Mouse (Mus musculus) liver, embryonic 14.5 days (tissue): ENCODE measurements around the gene Nop56. TPM values are rescaled to one million over a fixed set of nuclear protein-coding genes. Genes with fewer than 3 reads are reported as not detected.

Experiments
- ATAC-seq: fragments of 200-750 bp; cut with Nextera tagmentation; 2 replicates; pipeline ENCODE4 v1.8.0; 2017; ENCODE audit warnings: moderate number of reproducible peaks, mild to moderate bottlenecking, moderate library complexity; ENCODE audit not compliant: insufficient read depth
- DNase-seq, 3 experiments: peaks; one replicate each; pipeline ENCODE4 v3.0.0-alpha.2; 2012 to 2013; ENCODE audit warnings: low read depth in 3 of 3, low spot score in 3 of 3
- H3K27ac ChIP-seq: fragments of 300-500 bp; sonication (generic); 2 replicates; pipeline ENCODE4 v1.5.1; 2014; ENCODE audit warnings: moderate library complexity, mild to moderate bottlenecking, control low read depth, inconsistent platforms
- H3K27me3 ChIP-seq: fragments of 300-500 bp; sonication (generic); 2 replicates; pipeline ENCODE4 v1.6.1; 2014; ENCODE audit warnings: mild to moderate bottlenecking, low read length, moderate library complexity; ENCODE audit not compliant: control insufficient read depth, insufficient read depth
- H3K36me3 ChIP-seq: fragments of 300-500 bp; sonication (generic); replicated peaks from 2 replicates; pipeline ENCODE4 v1.6.1; 2014; ENCODE audit warnings: low read depth; ENCODE audit not compliant: control insufficient read depth, insufficient read depth
- H3K4me1 ChIP-seq, 2 experiments: fragments of 200-500 bp in 1 of 2; fragments of 300-500 bp in 1 of 2; sonication (generic) in 1 of 2; replicated peaks; 2 replicates each; pipeline ENCODE4 v1.6.1; 2012 to 2014; ENCODE audit warnings: antibody characterized with exemption in 1 of 2, inconsistent platforms in 1 of 2, low read length in 1 of 2; ENCODE audit not compliant: control insufficient read depth in 2 of 2, insufficient read depth in 2 of 2
- H3K4me2 ChIP-seq: fragments of 300-500 bp; sonication (generic); 2 replicates; pipeline ENCODE4 v1.6.1; 2014; ENCODE audit warnings: low read depth, mild to moderate bottlenecking, control low read depth, moderate library complexity
- H3K4me3 ChIP-seq, 2 experiments: fragments of 200-500 bp in 1 of 2; fragments of 300-500 bp in 1 of 2; sonication (generic) in 1 of 2; 2 replicates each; pipeline ENCODE4 v1.5.1; 2012 to 2014; ENCODE audit warnings: low read depth in 2 of 2, low read length in 2 of 2, mild to moderate bottlenecking in 2 of 2, control low read depth in 1 of 2, inconsistent platforms in 1 of 2, moderate library complexity in 1 of 2; ENCODE audit not compliant: insufficient read depth in 1 of 2
- H3K9ac ChIP-seq: fragments of 300-500 bp; sonication (generic); replicated peaks from 2 replicates; pipeline ENCODE4 v1.6.1; 2014; ENCODE audit warnings: mild to moderate bottlenecking, control low read depth, moderate library complexity
- H3K9me3 ChIP-seq: fragments of 300-500 bp; sonication (generic); 2 replicates; pipeline ENCODE4 v1.6.1; 2016; ENCODE audit warnings: low read length, mixed read lengths; ENCODE audit not compliant: control insufficient read depth
- CTCF ChIP-seq: IDR thresholded peaks from 2 replicates; pipeline ENCODE4 v1.5.1; 2016; ENCODE audit warnings: antibody characterized with exemption, low read depth, control low read depth
- EP300 ChIP-seq: IDR thresholded peaks from 2 replicates; pipeline ENCODE4 v1.6.1; 2016; ENCODE audit warnings: antibody characterized with exemption, low read depth
- WGBS: fragments of 180-500 bp; shearing (Covaris S2); extraction: QIAGEN DNeasy Blood & Tissue Kit; methylation state at CpG from one replicate; pipeline ENCODE4 v1.1.7; 2014; ENCODE audit not compliant: insufficient replicate concordance; 5-methylcytosine and 5-hydroxymethylcytosine counted together
- polyA plus RNA-seq, 2 experiments: library from polyadenylated mRNA; depleted of rRNA in 1 of 2; stranded (reverse) in 1 of 2; unstranded in 1 of 2; fragments of >200 nt; fragmentation: Nextera tagmentation in 1 of 2; extraction: Ambion mirVana in 1 of 2; gene quantifications; 2 replicates each; pipeline versions ENCODE4 v1.2.1 to v1.2.3; 2012 to 2014

Nop56 gene
- polyA plus RNA-seq, 2 experiments, result 182 to 201 TPM

DNA sequence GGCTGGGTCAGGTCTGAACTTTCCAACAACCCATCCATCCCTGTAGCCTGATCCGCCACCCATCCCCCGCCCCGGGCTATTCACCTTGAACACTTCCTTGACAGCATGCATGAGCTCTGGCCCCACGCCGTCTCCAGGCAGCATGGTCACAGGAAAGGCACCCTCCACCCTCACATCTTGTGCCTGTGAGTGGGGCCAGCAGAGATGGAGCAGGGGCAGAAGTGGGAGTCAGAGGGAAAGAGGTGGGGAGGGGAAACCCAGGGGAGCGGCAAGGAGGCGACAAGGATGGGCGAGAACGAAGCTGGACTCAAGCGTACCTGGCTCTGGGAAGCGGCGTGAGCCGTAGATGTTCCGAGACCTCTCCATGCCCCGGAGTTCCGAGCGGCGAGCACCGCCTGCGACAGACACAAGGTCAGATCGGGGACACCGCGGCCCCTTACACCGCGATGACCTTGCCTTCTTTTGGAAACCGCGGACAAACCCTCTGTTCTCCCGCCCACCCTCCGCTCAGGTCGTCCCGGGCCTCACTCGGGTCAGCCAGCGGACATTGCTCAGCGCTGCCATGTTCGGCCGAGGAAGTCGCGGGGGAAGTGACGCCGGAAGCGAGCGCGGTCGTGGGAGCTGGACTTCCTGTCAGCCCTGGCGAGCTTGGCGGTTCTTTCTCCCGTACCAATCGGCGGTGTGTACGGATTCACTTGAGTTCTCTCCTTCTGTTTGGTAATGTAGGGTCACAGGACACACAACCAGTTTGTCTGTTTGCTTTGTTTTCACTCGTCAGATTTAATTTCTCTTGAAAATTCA, 9.8 kb downstream of the Nop56 start, which contains the start of gene Idh3b:
Idh3b (minus strand) TSS at position 694 of the 801 bp plus-strand sequence.
- H3K4me2 ChIP-seq, result peak within 1 kb of the TSS; percentile 93
- H3K9ac ChIP-seq, result peak within 1 kb of the TSS; percentile 86
- no peak for TF ChIP-seq CTCF
- TF ChIP-seq EP300, result no peak
- peak; percentile 81 for ATAC-seq
- peak within 1 kb of the TSS; percentile 76 to 80 for H3K4me3 ChIP-seq
- 1% methylated on average over 51 of the region's 51 CpGs for WGBS
- peak; percentile 68 to 72 (median 69) for DNase-seq
- H3K9me3 ChIP-seq, result no peaks in the 10 kb centered on the region
- H3K27ac ChIP-seq, result peak within 1 kb of the TSS; percentile 58
- H3K4me1 ChIP-seq, result peaks cover 5 to 10% of the 10 kb centered on the region in 2 experiments
- no peaks in the 10 kb centered on the region for H3K27me3 ChIP-seq
- peaks cover 24% of the 10 kb centered on the region for H3K36me3 ChIP-seq

DNA sequence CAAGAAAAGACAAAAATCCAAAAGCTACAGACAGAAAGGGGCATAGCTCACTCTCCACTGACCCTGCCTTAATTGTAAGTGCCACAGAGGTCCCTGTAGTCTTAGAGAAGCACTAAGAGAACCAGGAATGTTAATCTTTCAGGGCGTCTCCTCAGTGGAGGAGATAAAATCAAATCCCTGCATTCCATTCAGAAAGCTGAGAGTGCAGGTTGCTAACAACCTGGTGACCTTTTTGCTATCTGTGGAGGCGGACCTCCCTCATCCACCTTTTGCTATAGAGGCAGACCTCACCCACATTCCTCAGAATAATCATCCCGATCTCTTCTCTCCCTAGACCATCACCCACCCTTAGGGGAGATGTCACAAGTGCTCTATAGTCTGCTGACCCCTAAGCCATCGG, 14.9 kb downstream of the Nop56 start:
- 53% methylated on average over 4 of the region's 4 CpGs for WGBS
- Histone ChIP-seq H3K36me3 (no peaks in the 10 kb centered on the region), H3K4me2 (no peak overlapping the region), H3K9ac (no peak overlapping the region), H3K4me1 (peaks cover 0 to 5% of the 10 kb centered on the region in 2 experiments; a peak in 1 of 4 replicates), H3K27me3 (peaks cover 23% of the 10 kb centered on the region), H3K4me3 (no peak overlapping the region), H3K27ac (no peak overlapping the region), H3K9me3 (no peaks in the 10 kb centered on the region)
- DNase-seq, result no peak
- no peak for ATAC-seq
- TF ChIP-seq CTCF (no peak), EP300 (no peak)

- Histone ChIP-seq H3K4me1 (0 out of 4 replicates have a peak, but pooled peaks cover 0 to 3% of the 10 kb centered on the region in 2 experiments), H3K9me3 (no peaks in the 10 kb centered on the region), H3K27me3 (peaks cover 47% of the 10 kb centered on the region), H3K36me3 (no peaks in the 10 kb centered on the region), H3K4me3 (no peak overlapping the region), H3K4me2 (no peak overlapping the region), H3K9ac (no peak overlapping the region), H3K27ac (no peak overlapping the region)
- ATAC-seq, result peak; percentile 30; the same call in 1 of the 2 replicates
- 7% methylated on average over 8 of the region's 8 CpGs for WGBS
- DNase-seq, result no peak
- TF ChIP-seq CTCF, result peak; percentile 82
- no peak for TF ChIP-seq EP300
Measured at GRCm38 (mm10) chr2:130291434-130291833, 17.2 kb downstream of the Nop56 start.

DNA sequence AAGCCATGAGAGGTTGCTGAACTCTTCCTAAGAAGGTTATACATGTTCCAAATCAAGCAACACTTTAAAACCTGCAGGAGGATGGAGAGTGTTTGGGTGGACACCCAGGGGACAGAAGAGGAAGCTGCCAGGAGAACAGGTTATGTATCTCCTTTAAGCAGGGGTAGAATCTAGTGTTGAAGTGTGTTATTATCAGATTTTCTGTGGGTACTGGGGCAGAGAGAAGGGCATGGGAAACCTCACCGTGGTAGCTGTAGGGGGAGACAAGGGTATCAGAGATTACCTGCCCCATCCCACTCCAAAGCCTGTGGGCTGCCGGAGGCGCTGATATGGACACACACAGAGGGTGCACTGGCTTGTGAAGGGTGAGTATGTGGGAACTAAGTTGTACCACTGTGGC, 18.8 kb downstream of the Nop56 start:
- Histone ChIP-seq H3K9me3 (no peaks in the 10 kb centered on the region), H3K27ac (no peak overlapping the region), H3K4me3 (no peak overlapping the region), H3K36me3 (no peaks in the 10 kb centered on the region), H3K9ac (no peak overlapping the region), H3K4me1 (0 out of 4 replicates have a peak, but pooled peaks cover 0 to 3% of the 10 kb centered on the region in 2 experiments), H3K27me3 (peaks cover 60% of the 10 kb centered on the region), H3K4me2 (no peak overlapping the region)
- WGBS, result 22% methylated on average over 3 of the region's 3 CpGs
- no peak for ATAC-seq
- TF ChIP-seq EP300 (no peak), CTCF (no peak)
- no peak for DNase-seq

DNA sequence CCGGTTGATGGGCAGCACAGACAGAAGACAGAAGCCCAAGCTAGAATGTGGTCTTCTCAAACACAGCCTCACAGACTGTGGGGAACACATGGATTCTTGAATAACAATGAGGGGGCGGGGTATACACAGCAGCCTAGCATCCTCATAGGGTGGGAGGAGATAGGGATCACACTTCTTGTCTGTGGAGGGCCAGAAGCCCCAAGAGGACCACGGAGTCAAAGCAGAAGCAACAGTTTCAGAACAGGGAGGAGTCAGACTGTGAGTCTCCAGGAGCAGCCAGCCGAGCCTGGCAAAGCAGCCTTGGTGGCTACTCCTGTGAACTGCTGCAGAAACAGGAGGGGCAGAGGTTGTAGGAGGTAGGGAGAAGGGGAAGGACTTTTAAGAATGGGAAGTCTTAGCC, 19.3 kb downstream of the Nop56 start:
- no peak overlapping the region for H3K27ac ChIP-seq
- no peaks in the 10 kb centered on the region for H3K9me3 ChIP-seq
- no peak overlapping the region for H3K4me2 ChIP-seq
- H3K9ac ChIP-seq, result no peak overlapping the region
- DNase-seq, result no peak
- no peak for TF ChIP-seq EP300
- TF ChIP-seq CTCF, result no peak
- H3K36me3 ChIP-seq, result no peaks in the 10 kb centered on the region
- no peak overlapping the region for H3K4me3 ChIP-seq
- ATAC-seq, result no peak
- peaks cover 60% of the 10 kb centered on the region for H3K27me3 ChIP-seq
- 3% methylated on average over 4 of the region's 4 CpGs for WGBS
- 0 out of 4 replicates have a peak, but pooled peaks cover 0 to 3% of the 10 kb centered on the region in 2 experiments for H3K4me1 ChIP-seq
